Mouse (Mus musculus): ENCODE data around the gene A530032D15Rik. TPM values are rescaled to one million over a fixed set of nuclear protein-coding genes. Genes with fewer than 3 reads are reported as not detected.

Gene A530032D15Rik
- polyA plus RNA-seq, 1 experiment from 2014 or later: not detected

Other genes with a start within 250 kb of the A530032D15Rik start
- gene Slc16a14, start 174.7 kb downstream of the A530032D15Rik start, polyA plus RNA-seq (2015; fragmentation: Nextera tagmentation; extraction: Ambion mirVana): 0.26 and 0.35 TPM in 2 replicates
- gene Gm10553, start 9.7 kb downstream of the A530032D15Rik start, polyA plus RNA-seq (2015; fragmentation: Nextera tagmentation; extraction: Ambion mirVana): not detected in 2 replicates
- gene C130026I21Rik, start 160.7 kb upstream of the A530032D15Rik start, polyA plus RNA-seq (2015; fragmentation: Nextera tagmentation; extraction: Ambion mirVana): 0.32 and 0.41 TPM in 2 replicates

All from stomach, embryonic 15.5 days (tissue).